Mouse (Mus musculus) neural tube, embryonic 12.5 days (tissue): ENCODE data around the gene Pde6h. TPM values are rescaled to one million over a fixed set of nuclear protein-coding genes. Genes with fewer than 3 reads are reported as not detected.
"Not testable (repeated sequence)": the region's sequence is repeated elsewhere in the genome, so short reads cannot be mapped to it uniquely, and the experiment has no call there.

Experiments
- ATAC-seq: fragments of 200-750 bp; cut with Nextera tagmentation; 2 replicates; pipeline ENCODE4 v1.8.0; 2017; ENCODE audit warnings: low read depth, mild to moderate bottlenecking, moderate TSS enrichment, moderate library complexity; ENCODE audit not compliant: low FRiP score
- H3K27ac ChIP-seq: fragments of 300-500 bp; sonication (generic); 2 replicates; pipeline ENCODE4 v1.5.1; 2016
- H3K27me3 ChIP-seq: fragments of 300-500 bp; sonication (generic); replicated peaks from 2 replicates; pipeline ENCODE4 v1.6.1; 2016; ENCODE audit warnings: mild to moderate bottlenecking
- H3K36me3 ChIP-seq: fragments of 300-500 bp; sonication (generic); 2 replicates; pipeline ENCODE4 v1.6.1; 2016; ENCODE audit warnings: mild to moderate bottlenecking
- H3K4me1 ChIP-seq: fragments of 300-500 bp; sonication (generic); 2 replicates; pipeline ENCODE4 v1.6.1; 2016
- H3K4me2 ChIP-seq: fragments of 300-500 bp; sonication (generic); replicated peaks from 2 replicates; pipeline ENCODE4 v1.6.1; 2016; ENCODE audit warnings: mild to moderate bottlenecking
- H3K4me3 ChIP-seq: fragments of 300-500 bp; sonication (generic); 2 replicates; pipeline ENCODE4 v1.5.1; 2016
- H3K9ac ChIP-seq: fragments of 300-500 bp; sonication (generic); 2 replicates; pipeline ENCODE4 v1.6.1; 2016; ENCODE audit warnings: mild to moderate bottlenecking
- H3K9me3 ChIP-seq: fragments of 300-500 bp; sonication (generic); 2 replicates; pipeline ENCODE4 v1.6.1; 2016; ENCODE audit warnings: mild to moderate bottlenecking
- WGBS: fragments of 180-500 bp; shearing (Covaris S2); methylation state at CpG from one replicate; pipeline ENCODE4 v1.1.7; 2016; 5-methylcytosine and 5-hydroxymethylcytosine counted together
- polyA plus RNA-seq: library from polyadenylated mRNA; unstranded; fragments of >200 nt; fragmentation: Nextera tagmentation; extraction: Ambion mirVana; gene quantifications from 2 replicates; pipeline ENCODE4 v1.2.1, GENCODE M21; 2016

Gene Pde6h
- polyA plus RNA-seq = not detected in 2 replicates

- 90% methylated on average over 8 of the region's 8 CpGs for WGBS
- no peak within 1 kb of the TSS for H3K27ac ChIP-seq
- no peaks in the 10 kb centered on the region for H3K27me3 ChIP-seq
- H3K4me1 ChIP-seq = no peaks in the 10 kb centered on the region
- no peaks in the 10 kb centered on the region for H3K9me3 ChIP-seq
- ATAC-seq = no peak
- H3K4me3 ChIP-seq = no peak within 1 kb of the TSS
- no peak within 1 kb of the TSS for H3K4me2 ChIP-seq
- no peak within 1 kb of the TSS for H3K9ac ChIP-seq
- no peaks in the 10 kb centered on the region for H3K36me3 ChIP-seq
These were observed at the start of gene Pde6h for GRCm38 (mm10) chr6:136923532-136923931. TSS of gene Pde6h (plus strand) at chr6:136923832.

DNA sequence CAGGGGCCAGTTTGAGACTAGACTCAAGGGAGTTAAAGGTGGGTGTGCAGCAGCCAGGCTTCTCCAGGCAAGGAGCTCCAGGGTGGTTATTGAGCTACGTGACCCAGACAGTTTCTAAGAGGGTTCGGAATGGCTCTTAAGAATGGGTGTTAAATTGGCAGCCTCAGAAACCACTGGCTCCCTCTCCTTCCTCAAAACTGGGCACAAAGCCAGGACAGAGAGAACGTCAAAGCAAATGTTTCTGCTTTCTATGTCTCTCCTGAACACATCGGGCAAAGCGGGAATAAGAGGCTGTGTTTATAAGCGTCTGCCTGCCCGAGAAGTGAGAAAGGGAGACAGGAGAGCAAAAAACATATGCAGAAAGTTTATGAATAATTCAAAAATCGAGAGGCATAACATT lies 49.0 kb upstream of the Pde6h start:
- H3K27ac ChIP-seq = no peak overlapping the region
- 67% methylated on average over 8 of the region's 8 CpGs for WGBS
- no peaks in the 10 kb centered on the region for H3K36me3 ChIP-seq
- H3K4me2 ChIP-seq = no peak overlapping the region
- H3K9ac ChIP-seq = no peak overlapping the region
- no peaks in the 10 kb centered on the region for H3K27me3 ChIP-seq
- no peak overlapping the region for H3K4me3 ChIP-seq
- ATAC-seq = no peak
- H3K9me3 ChIP-seq = no peaks in the 10 kb centered on the region
- no peaks in the 10 kb centered on the region for H3K4me1 ChIP-seq

- WGBS = 53% methylated on average over 9 of the region's 9 CpGs
- Histone ChIP-seq H3K4me3 (no peak within 1 kb of the TSS), H3K27me3 (no peaks in the 10 kb centered on the region)
These were observed 48.0 kb upstream of the Pde6h start, which contains the start of gene Mgp for GRCm38 (mm10) chr6:136875670-136876069. TSS of gene Mgp (minus strand) at chr6:136875823.

GRCm38 (mm10) chr6:136881678-136882077 lies 42.0 kb upstream of the Pde6h start:
- Histone ChIP-seq H3K9ac (no peak overlapping the region), H3K27ac (no peak overlapping the region), H3K4me3 (no peak overlapping the region), H3K27me3 (no peaks in the 10 kb centered on the region), H3K9me3 (no peaks in the 10 kb centered on the region), H3K4me1 (no peaks in the 10 kb centered on the region), H3K36me3 (no peaks in the 10 kb centered on the region), H3K4me2 (no peak overlapping the region)
- 73% methylated on average over 8 of the region's 8 CpGs for WGBS
- no peak for ATAC-seq

More at GRCm38 (mm10) chr6:136875670-136876069, 48.0 kb upstream of the Pde6h start, which contains the start of gene Mgp:
- H3K4me1 ChIP-seq = no peaks in the 10 kb centered on the region
- ATAC-seq = no peak
- H3K27ac ChIP-seq = no peak within 1 kb of the TSS
- H3K4me2 ChIP-seq = 0 out of 2 replicates have a peak within 1 kb of the TSS, but pooled peaks have one; percentile 12
- no peaks in the 10 kb centered on the region for H3K9me3 ChIP-seq
- H3K36me3 ChIP-seq = no peaks in the 10 kb centered on the region
- H3K9ac ChIP-seq = no peak within 1 kb of the TSS

DNA sequence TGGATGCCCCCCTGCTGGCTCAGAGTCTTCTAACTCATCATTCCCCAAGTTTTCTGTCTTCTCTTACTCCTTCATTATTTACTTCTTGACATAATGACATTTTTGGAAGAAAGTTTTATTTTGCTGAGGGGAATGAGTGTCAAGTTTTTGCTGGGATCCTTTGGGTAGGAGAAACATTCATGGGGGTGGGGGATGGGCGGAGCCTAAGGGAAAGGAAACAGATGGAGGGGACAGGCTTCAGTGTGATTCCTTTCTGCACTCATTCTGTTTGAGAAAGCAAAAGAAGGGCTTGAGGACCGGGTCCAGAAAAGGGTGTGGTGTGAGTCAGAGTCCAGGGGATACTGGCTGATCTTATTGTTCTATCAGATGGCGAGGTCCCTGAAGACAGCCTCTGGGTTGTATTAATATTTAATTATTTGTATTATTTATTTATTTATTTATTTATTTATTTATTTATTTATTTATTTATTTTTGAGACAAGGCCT lies 40.2 kb upstream of the Pde6h start:
- no peak for ATAC-seq

DNA sequence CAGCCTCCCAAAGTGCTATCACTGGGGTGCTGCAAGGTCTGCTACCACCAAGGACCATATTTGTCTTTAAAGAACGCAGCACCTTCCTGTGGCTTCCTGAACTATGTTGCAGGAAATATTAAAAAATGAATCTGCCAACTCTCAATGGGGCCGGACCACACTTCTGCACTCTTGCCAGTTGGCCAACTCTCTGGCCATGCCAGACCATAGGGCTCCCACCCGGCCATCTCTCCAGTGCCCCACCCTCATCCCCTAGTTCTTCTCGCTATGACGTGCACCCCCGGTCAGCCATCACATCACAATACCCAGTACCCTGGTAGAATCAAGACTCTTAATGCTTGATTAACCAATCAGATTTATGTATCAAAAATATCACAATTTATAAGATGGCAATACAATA lies 39.7 kb upstream of the Pde6h start:
- no peak for ATAC-seq
- no peak overlapping the region for H3K4me3 ChIP-seq
- no peak overlapping the region for H3K9ac ChIP-seq
- H3K27me3 ChIP-seq = no peaks in the 10 kb centered on the region
- H3K27ac ChIP-seq = no peak overlapping the region
- WGBS = 93% methylated on average over 6 of the region's 6 CpGs
- H3K4me2 ChIP-seq = no peak overlapping the region
- H3K36me3 ChIP-seq = no peaks in the 10 kb centered on the region
- no peaks in the 10 kb centered on the region for H3K9me3 ChIP-seq
- no peaks in the 10 kb centered on the region for H3K4me1 ChIP-seq

More for the DNA sequence above, 40.2 kb upstream of the Pde6h start:
- Histone ChIP-seq H3K9ac (no peak overlapping the region), H3K27ac (no peak overlapping the region), H3K4me2 (no peak overlapping the region), H3K4me1 (no peaks in the 10 kb centered on the region), H3K4me3 (no peak overlapping the region), H3K36me3 (no peaks in the 10 kb centered on the region), H3K27me3 (no peaks in the 10 kb centered on the region), H3K9me3 (no peaks in the 10 kb centered on the region)
- 89% methylated on average over 3 of the region's 3 CpGs for WGBS

GRCm38 (mm10) chr6:136884766-136885165 lies 38.9 kb upstream of the Pde6h start:
- H3K9me3 ChIP-seq, H3K36me3 ChIP-seq, H3K4me2 ChIP-seq, ATAC-seq, H3K4me1 ChIP-seq, H3K4me3 ChIP-seq, H3K27ac ChIP-seq, H3K27me3 ChIP-seq, H3K9ac ChIP-seq: not testable (repeated sequence)
- WGBS = 65% methylated on average over 1 of the region's 1 CpGs

- Histone ChIP-seq H3K4me3 (no peak overlapping the region), H3K4me1 (no peaks in the 10 kb centered on the region), H3K4me2 (no peak overlapping the region), H3K36me3 (no peaks in the 10 kb centered on the region), H3K9me3 (no peaks in the 10 kb centered on the region), H3K27ac (no peak overlapping the region), H3K9ac (no peak overlapping the region), H3K27me3 (no peaks in the 10 kb centered on the region)
- WGBS = 74% methylated on average over 9 of the region's 9 CpGs
- ATAC-seq = no peak
These were observed 35.8 kb upstream of the Pde6h start for GRCm38 (mm10) chr6:136887854-136888253.

DNA sequence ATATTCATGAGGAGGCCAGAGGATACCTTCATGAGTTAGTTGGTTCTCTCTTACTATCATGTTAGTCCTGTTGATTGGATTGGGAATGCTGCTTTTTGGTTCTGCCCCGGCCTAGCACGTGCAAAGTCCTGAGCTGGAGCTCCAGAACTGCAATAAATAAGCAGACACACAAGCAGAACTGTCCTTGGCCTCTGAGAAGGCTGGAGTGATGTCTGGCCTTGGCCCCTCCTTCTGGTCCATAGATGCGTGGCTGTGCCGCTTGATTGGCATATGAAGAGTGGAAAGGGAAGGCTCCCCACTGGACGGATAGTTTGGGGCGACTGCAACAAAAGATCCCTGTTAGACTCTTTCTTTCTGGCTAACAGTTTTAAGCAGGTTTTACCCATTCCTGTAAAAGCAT lies 34.6 kb upstream of the Pde6h start:
- Histone ChIP-seq H3K27me3 (no peaks in the 10 kb centered on the region), H3K4me2 (no peak overlapping the region), H3K36me3 (no peaks in the 10 kb centered on the region), H3K4me1 (no peaks in the 10 kb centered on the region), H3K9ac (no peak overlapping the region), H3K9me3 (no peaks in the 10 kb centered on the region), H3K27ac (no peak overlapping the region), H3K4me3 (no peak overlapping the region)
- 90% methylated on average over 6 of the region's 6 CpGs for WGBS
- ATAC-seq = no peak

- no peak overlapping the region for H3K4me3 ChIP-seq
- WGBS = 92% methylated on average over 6 of the region's 6 CpGs
- no peaks in the 10 kb centered on the region for H3K36me3 ChIP-seq
These were observed 34.1 kb upstream of the Pde6h start for GRCm38 (mm10) chr6:136889554-136889953.

GRCm38 (mm10) chr6:136892002-136892401 lies 31.6 kb upstream of the Pde6h start:
- no peak for ATAC-seq

More at GRCm38 (mm10) chr6:136889554-136889953, 34.1 kb upstream of the Pde6h start:
- ATAC-seq = no peak
- no peak overlapping the region for H3K9ac ChIP-seq
- no peaks in the 10 kb centered on the region for H3K4me1 ChIP-seq
- no peaks in the 10 kb centered on the region for H3K27me3 ChIP-seq
- H3K27ac ChIP-seq = no peak overlapping the region
- H3K4me2 ChIP-seq = no peak overlapping the region
- no peaks in the 10 kb centered on the region for H3K9me3 ChIP-seq

DNA sequence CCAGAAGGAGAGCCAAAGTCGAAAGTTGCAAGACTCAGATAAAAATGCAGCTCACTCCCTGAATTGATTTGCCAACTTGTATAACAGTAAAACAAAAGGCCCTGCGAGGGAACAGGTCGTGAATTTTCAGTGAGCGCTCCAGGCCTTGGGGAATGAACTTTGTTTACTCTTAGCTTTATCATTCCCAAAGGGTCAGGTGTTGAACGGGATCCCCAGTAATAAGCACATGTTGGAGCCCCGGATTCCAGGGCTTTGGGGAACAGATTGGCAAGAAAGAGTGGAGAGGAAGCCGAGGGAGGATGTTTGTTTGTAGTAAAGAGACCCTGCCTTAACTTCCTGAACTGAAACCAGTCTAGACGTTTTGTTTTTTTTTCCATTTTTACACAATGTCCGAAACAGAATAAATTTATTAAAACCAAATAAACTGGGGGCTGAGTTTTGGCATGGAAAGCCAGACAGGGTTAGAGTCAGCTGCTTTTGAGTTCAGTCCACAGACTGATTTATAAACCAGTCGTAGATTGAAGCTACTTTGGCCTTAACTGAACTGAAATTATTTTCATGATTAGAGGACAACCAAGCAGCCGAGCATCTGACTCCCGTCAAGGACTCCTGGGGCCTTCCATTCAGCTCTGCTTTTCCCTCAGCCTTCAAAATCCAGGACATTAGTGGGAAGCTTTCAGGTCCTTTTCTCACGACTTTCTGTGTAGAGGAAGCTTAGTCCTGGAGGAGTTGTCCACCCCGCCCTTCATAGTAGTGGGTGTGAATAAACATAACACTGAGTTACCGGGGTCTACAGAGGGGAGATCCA lies 28.9 kb upstream of the Pde6h start:
- Histone ChIP-seq H3K9ac (no peak overlapping the region), H3K27ac (no peak overlapping the region), H3K9me3 (no peaks in the 10 kb centered on the region), H3K4me3 (no peak overlapping the region), H3K27me3 (no peaks in the 10 kb centered on the region), H3K36me3 (no peaks in the 10 kb centered on the region), H3K4me2 (no peak overlapping the region), H3K4me1 (no peaks in the 10 kb centered on the region)
- 65% methylated on average over 15 of the region's 15 CpGs for WGBS
- no peak for ATAC-seq

More at GRCm38 (mm10) chr6:136892002-136892401, 31.6 kb upstream of the Pde6h start:
- H3K36me3 ChIP-seq = no peaks in the 10 kb centered on the region
- H3K9ac ChIP-seq = no peak overlapping the region
- H3K4me2 ChIP-seq = no peak overlapping the region
- no peak overlapping the region for H3K4me3 ChIP-seq
- no peaks in the 10 kb centered on the region for H3K27me3 ChIP-seq
- H3K9me3 ChIP-seq = no peaks in the 10 kb centered on the region
- H3K27ac ChIP-seq = no peak overlapping the region
- H3K4me1 ChIP-seq = no peaks in the 10 kb centered on the region
- 88% methylated on average over 2 of the region's 2 CpGs for WGBS

DNA sequence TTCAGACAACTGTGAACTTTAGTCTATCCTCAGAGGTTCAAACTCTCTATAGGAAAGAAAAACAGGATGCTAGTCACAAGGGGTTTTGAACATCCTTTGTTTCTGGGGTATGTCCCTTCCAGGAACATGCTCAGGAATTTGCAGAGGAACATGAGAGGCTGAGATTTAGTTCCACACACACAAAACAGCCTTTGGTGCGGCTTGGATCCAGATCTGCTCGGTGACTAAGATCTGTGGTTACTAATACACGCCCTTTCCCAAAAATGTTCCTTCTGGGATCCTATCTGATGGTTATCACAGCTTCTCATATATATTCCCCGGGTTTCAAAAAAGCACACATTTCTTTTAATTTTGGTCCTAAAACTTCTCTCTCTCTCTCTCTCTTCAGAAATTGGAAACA lies 25.8 kb upstream of the Pde6h start:
- Histone ChIP-seq H3K4me2 (no peak overlapping the region), H3K27ac (no peak overlapping the region), H3K9me3 (no peaks in the 10 kb centered on the region), H3K9ac (no peak overlapping the region), H3K4me1 (no peaks in the 10 kb centered on the region), H3K4me3 (no peak overlapping the region), H3K36me3 (no peaks in the 10 kb centered on the region), H3K27me3 (no peaks in the 10 kb centered on the region)
- 90% methylated on average over 4 of the region's 4 CpGs for WGBS
- ATAC-seq = no peak
